Mouse (Mus musculus) CD8-positive naive resting alpha-beta T cell, adult 57 days (primary cell): Measurements from ENCODE around the gene Gm20449. TPM values are rescaled to one million over a fixed set of nuclear protein-coding genes. Genes with fewer than 3 reads are reported as not detected.

ENCODE experiments used
- total RNA-seq: library from RNA; stranded (reverse); gene quantifications from one replicate; pipeline ENCODE4 v1.2.4, GENCODE M21; 2023

Gene Gm20449
- 0.34 TPM for total RNA-seq

GRCm38 (mm10) chr7:41499389-41500049, at the start of gene Gm20449, which contains the start of gene AW146154:
TSS of gene Gm20449 (minus strand) at chr7:41499417.
TSS of gene AW146154 (minus strand) at chr7:41499890.

GRCm38 (mm10) chr7:41448596-41448995, 50.6 kb downstream of the Gm20449 start, which contains the start of gene Vmn2r57:
TSS of gene Vmn2r57 (minus strand) at chr7:41448696.

GRCm38 (mm10) chr7:41393048-41393971, 105.9 kb downstream of the Gm20449 start, which contains the start of gene AI987944:
TSS of gene AI987944 (minus strand) at chr7:41393379.

Other genes starting within 250 kb of the Gm20449 start
- gene AI987944, start 106.0 kb downstream of the Gm20449 start, total RNA-seq = 13.2 TPM
- not detected for gene Vmn2r57, start 50.7 kb downstream of the Gm20449 start, total RNA-seq
- gene AW146154, start 473 bp upstream of the Gm20449 start, total RNA-seq = 8.1 TPM
- not detected for gene Gm6871, start 74.2 kb upstream of the Gm20449 start, total RNA-seq
- 45.1 TPM for gene 2610021A01Rik, start 99.8 kb upstream of the Gm20449 start, total RNA-seq
- 20.7 TPM for gene Zfp788, start 133.8 kb upstream of the Gm20449 start, total RNA-seq